Mouse (Mus musculus) brain, embryonic 14.5 days (tissue): ENCODE data around the gene Ppp1r11.

Experiments
- CTCF ChIP-seq: fragments of 200-500 bp; IDR thresholded peaks from 2 replicates; pipeline ENCODE4 v1.5.1; 2012; ENCODE audit warnings: inconsistent platforms, mild to moderate bottlenecking, moderate library complexity, borderline replicate concordance; ENCODE audit not compliant: insufficient read depth, insufficient read length; ENCODE audit errors: extremely low read depth
- POLR2A ChIP-seq: fragments of 200-500 bp; IDR thresholded peaks from 2 replicates; pipeline ENCODE4 v1.6.1; 2012; ENCODE audit warnings: mild to moderate bottlenecking, inconsistent platforms, borderline replicate concordance; ENCODE audit not compliant: poor library complexity, insufficient read depth, insufficient read length, severe bottlenecking; ENCODE audit errors: extremely low read depth

DNA sequence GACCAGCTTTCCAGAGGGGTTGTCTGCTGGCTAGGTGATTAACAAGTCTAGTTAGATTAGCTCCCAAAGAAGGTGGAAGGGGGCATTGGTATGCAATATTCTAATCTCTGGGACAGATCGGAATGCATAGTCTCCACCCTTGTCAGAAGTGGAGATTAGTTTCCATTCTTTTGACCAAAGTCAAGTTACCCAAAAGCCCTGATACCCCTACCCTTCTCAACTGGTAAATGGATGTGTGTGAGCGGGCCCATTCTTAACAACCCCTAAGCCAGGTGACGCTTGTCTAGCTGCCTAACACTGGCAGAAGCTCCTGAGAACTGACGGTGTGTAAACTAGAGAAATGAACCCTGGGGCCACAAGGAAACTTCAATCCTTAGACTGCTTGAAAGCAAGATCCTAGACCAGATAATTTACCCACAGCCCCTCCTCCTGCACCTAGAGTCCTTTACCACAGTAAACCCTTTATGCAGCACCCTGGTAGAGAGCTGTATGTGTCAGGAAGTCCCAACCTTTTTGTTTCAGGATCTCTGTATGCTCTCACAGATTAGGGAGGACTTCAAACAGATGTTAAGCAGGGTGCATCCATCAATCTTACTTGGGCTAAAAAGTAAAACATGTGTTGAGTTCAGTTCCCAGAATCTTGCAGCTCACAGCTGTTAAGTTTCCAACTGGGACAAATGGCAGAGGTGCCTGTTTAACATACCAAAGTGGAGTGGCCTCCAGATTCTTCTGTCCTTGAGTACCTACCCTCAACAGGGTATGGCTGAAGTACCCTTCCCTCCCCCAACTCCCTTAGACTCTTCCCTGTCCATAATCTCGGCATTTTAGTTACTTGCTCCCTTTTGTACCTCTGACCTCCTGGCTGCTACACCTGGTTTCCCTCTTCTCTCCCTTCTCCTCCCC, 31.0 kb upstream of the Ppp1r11 start:
- no peak for TF ChIP-seq CTCF
- no peak for TF ChIP-seq POLR2A
